Mouse (Mus musculus) spleen, postnatal 36 days (tissue): Measurements from ENCODE around the gene Dennd5a.

Source experiments
- DNase-seq, 2 experiments: peaks; one replicate each; pipeline ENCODE4 v3.0.0; 2022; ENCODE audit warnings: low spot score in 2 of 2, mixed read lengths in 1 of 2

Gene Dennd5a

DNA sequence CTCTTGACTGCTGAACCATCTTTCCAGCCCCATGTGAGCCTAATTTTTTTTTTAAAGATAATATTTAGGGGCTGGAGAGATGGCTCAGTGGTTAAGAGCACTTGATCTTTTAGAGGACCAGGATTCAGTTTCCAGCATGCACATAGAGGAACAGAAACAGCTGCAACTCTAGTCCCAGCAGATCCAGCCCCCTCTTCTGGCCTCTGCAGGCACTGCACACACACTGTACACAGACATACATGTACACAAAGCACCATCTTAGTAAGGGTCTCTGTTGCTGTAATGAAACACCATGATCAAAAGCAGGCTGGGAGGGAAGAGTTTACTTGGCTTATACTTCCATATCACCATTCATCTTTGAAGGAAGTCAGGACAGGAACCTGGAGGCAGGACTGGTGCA, 5.4 kb upstream of the Dennd5a start:
- DNase-seq = no peak

DNA sequence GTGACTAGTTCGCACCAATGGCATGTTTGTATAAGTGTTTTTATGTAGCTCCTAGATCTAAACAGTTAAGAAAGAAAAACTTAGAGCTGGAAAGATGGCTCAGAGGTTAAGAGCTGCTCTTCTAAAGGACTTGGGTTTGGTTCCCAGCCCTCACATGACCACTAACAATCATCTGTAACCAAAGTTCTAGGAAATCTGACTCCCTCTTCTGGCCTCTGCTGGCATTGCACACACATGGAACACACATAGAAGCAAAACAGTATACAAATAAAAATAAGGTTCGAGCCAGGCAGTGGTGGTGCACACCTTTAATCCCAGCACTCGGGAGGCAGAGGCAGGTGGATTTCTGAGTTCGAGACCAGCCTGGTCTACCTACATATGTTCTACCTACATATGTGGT, 3.4 kb upstream of the Dennd5a start:
- DNase-seq = no peak

DNA sequence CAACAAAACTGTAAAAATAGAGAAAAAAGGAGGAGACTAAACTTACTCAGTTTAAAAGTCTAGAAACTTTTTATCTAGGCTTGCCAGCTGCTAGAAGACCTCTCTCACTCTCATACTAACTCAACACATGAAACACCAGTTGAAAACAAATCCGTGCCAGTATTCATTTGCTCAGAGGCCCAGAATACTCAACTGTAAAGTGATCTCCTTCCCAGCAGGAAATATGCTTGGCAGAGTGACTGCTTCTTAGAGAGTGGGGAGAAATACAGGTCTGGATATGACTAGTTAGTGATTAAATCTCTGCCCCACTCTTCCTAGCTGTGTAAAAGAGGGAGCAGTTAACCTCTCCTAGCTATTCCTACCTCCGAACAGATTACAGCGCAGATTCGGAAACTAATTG, 2.3 kb upstream of the Dennd5a start:
- DNase-seq = no peak

DNA sequence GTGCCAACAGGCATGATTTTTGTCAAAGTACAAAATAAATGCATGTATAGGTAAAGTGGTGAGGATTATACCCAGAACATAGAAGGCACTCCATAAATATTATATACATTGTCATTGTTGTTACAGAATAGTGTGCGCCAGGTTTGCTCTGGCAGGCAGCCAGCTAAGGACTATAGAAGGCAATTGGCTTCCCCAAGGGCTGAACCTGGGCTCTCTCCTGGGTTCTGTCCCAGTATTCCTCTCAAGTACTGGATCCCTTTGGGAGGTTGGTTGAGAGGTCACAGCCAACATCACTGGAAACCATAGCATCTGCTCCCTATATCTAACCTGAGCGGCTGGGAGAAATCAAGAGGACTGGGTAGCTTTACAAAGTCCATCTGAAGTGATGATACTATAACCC, 1.3 kb upstream of the Dennd5a start:
- DNase-seq = no peak

DNA sequence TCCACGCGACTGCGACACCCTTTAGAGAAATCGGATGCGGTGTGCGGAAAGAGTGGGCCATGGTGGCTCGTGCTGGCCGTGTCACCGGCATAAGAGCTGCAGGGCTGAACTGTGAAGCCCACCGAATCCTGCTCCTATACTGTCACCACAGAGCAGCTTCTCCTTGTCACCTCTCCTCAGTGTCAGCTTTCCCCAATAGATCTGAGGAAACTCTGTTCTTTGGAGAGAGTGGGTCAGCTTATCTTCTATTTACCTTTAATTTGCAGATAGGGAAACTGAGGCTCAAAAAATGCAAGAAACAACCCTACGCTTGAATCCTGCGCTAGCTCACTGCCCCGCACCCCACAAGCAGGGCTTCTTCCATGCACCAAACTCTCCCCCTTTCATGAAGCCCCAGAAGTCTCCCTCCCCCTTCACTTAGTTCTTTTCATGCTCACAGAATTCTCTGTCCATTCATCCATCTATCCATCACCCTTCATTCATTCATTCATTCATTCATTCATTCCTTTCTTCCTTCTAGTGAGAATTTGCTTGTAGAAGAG, 414 bp upstream of the Dennd5a start:
- DNase-seq = no peak

DNA sequence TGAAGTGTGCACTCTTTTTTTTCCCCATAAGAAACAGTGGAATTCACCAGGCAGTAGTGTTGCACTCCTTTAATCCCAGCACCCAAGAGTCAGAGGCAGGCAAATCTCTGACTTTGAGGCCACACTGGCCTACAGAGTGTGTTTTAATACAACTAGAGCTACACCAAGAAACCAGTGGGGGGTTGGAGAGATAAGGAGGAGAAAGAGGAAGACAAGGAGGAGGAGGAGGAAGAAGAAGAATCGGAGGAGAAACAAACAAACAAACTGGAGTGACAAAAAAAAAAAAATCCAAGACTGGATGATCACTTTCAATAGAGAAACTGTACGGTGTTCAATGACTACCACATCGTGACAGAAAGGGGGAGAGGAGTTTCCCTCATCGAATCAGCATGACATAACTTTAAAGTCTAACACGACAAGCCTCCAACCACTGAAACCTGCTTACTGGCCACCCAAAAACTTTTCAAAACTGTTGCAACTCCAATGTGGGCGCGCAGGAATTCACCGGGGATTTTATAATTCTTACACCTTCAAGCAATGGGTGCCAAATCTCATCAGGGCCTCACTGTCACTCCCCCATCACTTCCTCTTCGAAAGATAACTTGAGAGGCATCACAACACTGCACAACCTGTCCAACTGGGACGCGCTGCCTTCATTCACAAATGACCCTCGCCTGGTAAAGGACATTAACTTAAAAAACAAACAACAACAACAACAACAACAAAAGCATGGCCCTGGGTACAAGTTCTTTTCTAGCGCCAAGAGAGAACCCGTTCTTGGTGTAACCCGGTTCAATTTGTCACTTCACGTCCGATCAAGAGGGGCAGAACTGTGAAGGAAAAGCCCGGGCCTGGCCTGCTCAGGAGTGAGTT, 1.2 kb downstream of the Dennd5a start:
- peak; percentile 21 to 35 for DNase-seq

DNA sequence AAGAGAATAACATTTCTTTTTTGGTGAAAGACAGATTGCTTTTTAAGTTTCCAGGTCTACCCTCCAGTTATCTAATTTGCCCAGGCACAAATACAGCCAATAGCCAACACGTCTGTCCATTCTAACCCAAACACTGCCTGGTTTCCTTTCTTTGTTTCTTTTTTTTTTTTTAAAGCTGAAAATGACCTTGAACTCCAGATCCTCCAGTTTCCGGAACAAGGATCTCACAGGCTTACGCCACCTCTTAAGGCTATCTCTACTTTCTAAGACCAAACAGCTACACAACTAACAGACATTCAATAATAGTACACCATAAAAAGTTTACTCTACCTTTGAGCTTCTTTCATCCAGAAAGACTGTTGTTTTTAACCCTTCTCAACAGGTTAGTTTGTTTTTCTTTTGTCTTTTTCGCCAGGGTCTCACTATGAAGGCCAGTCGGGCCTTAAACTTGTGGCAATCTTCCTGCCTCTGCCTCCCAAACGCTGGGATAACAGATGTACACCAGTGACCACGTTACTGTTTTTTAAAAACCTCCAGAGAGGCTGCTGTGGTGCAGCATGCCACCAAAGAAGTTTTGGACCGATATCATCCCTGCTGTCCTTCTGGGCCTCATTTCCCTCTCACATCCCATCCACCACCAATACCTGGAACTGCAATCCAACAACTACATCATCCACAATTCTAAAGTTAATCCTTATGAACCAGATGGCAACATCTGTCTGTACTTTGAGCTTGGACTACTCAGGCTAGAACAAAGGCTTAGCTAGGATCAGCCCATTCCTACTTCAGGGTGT, 2.1 kb downstream of the Dennd5a start:
- no peak for DNase-seq

DNA sequence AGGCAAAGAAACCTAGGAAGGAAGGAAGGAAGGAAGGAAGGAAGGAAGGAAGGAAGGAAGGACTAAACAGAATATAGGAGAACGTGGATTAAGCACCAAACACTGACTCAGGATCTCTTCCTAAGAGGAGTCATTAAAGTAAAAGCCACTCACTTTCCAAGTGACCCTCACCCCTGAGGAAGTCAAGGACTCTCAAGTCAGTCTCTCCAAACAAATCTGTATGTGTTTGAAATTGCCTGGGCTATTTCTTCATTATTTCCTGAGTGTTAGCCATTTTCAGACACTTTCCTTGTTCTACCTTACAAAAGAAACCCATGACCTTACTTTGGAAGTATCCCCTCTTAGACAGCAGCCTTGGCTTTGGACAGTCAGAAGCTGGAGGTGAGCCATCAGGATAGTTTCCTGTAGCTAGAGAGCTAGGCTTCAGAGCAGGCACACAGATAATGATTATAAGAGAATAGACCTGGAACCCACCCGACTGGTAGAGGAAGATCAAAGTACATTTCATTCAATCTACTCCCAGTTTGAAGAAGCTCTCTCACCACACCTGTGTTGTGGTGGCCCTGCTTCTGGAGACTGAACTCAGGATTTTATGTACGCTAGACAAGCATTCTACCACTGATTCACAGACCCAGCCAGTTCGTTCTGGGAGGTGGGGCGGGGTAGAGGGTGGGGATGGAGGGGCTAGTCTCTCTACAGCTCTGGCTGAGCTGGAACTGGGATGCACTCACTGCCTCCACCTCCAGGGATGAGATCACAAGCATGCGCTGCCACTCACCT, 5.5 kb downstream of the Dennd5a start:
- no peak for DNase-seq

DNA sequence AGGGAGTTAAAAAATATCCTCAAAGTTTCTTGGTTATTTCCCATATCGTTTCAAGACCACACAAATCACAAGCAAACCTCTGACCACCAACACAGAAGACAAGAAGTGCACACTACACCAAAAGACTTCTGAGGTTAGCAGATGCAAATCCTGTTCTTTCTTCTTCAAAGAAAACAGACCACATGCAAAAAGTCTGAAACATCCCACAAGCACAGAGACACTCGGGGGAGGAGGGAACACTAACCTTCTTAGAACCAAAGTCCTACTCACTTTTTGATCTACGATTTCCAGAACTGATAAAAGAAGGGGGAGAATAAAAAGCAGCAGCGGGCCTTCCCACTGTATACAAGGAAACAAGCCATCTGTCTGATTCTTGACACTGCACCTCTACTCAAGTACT, 9.0 kb downstream of the Dennd5a start:
- DNase-seq = peak; percentile 43 to 52

DNA sequence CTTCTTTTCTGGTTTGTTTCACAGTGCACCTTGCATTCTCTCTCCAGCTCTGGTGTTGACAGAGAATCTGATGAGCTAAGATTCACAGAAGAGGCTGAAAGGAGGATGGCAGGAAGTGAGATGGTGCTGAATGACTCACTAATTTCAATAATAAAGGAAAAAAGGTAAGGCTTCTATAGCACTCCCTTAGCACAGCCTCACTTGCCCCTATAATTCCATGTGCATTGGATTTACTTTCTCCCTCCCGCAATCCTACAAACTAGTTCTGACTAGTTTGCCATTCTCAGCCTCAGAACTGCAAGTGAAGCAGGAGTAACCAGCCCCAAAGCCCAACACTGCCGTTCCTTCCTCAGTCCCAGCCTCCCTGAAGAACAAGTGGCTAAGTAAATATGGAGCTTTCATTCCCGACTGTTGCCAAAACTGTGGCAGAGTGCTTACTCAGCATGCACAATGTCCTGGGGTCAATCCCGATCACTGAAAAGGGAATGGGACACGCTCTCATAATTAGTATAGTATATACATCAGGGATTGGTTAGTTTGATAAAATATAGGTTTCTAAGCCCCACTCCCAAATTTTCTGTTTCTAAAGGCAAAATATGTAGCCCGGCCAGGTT, 15.7 kb downstream of the Dennd5a start:
- no peak for DNase-seq

DNA sequence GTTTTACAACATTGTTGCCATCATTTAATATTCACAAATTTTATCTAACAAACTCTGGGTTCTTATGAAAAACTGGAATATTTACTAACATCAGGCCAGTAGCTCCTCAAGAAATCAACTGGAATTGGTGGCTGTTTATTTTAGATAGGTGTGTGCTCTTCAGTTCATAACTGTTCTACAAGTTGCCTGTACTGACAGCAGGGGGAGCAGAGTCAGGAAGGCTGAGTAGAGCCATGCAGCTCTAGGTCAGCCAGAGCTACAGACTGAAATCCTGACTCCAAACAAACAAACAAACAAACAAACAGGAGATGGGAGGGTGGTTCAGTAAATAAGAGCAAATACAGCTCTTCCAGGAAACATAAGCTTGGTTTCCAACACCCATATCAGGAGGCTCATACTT, 30.6 kb downstream of the Dennd5a start:
- no peak for DNase-seq

DNA sequence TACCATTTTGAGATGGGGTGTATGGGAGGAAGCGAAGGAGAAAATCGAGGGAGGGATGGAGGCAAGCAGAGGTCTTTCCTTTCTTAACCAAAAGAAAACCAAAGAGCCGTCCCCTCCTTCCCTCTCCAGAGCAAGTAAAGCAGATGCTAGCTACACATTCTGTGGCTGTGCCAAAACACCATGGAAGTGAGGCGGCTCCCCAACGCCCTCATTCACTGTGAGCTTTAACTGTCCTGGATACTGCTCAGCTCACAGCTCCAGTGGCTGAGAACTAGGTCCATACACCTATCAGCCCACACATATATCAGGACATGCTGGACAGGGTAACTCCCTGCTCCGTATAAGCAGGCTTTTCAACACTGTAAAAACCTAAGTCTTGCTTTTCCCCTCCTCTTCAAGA, 31.9 kb downstream of the Dennd5a start:
- no peak for DNase-seq

DNA sequence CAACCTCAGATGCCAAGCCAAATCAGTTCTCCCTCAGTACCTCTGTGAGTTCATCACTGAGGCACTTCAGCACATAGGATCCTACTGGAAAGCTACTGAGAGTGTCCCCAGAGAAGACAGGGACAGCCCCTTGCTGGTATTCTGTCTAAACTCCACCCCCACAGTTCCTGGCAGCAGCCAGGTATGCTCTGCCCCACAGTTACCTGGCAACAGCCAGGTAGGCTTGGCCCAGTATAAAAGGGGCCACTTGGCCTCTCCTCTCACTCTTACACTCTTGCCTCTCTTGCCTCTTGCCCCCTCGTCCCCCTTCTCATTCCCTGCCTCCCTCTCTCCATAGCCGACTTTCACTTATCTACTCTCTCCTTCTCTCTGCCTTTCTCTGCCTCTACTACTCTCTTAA, 35.3 kb downstream of the Dennd5a start:
- DNase-seq = no peak

DNA sequence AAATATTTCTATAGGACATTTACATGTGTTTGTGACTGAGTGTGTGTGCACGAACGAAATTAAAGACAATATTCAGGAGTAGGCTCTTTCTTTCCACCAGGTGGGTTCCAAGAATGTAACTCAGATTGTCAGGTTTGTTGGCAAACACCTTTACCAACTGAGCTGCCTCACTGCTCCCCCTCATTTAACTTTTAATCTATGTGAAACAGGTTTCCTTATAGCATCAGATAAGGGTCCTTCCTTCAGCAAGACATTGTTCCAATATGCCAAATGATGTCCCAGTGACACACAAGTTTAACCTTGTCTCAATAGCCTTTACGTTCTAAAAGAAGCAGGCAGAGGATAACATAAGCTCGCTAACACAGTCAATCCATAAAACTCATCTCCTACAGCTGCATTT, 37.4 kb downstream of the Dennd5a start:
- no peak for DNase-seq

DNA sequence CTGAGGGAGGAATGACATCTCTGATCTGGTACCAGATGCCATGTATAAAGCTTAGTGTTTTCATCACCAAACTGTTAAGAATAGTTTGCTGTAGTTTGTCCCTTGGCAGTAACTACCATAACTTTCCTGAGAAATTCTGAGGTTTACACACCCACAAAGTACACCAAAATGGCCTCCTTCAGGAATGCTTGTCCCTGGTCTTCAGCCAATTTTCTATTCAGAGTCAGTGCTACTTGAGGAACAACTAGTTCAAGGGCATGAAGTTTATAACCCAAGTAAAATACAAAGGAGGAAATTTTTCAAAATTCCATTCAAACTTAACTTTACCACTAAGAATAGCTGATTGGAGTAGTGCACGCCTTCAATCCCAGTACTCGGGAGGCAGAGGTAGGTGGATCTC, 54.1 kb downstream of the Dennd5a start:
- no peak for DNase-seq

DNA sequence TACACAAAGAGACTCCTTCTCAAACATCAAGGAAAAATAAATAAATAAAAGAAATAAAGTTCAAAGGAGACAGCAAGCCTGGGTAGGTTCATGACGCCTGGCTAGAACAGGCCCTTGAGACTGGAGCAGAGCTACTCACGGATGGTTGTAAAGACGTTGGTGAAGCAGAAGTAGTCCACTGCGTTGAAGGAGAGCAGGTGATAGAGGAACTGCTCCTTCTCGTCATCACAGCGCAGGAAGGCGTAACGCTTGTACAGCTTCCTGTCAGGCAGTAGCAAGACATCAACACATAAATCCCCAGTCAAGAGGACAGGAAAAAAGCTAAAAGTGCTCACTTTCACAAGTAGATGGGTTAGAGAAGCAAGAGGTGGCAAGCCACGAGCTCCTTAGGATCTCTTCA, 59.3 kb downstream of the Dennd5a start:
- DNase-seq = peak; percentile 47 to 60

DNA sequence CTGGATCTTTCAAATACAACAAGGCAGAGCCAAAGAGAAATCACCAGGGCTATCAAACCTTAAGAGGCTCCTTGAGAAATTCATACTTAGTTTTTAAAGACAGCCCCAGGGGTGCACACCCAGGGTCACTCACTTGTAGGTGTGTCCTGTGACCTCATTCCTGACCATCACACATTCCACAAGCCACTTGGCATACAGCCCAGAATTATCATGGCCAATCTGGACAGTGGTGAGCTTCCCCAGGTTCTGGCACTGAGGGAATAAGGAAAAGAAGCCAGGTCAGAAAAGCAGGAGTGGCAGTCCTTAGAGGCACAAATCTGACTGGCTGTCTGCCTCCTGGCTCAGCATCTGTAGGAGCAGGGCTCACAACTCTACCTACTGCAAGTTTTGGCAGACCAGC, 61.4 kb downstream of the Dennd5a start:
- DNase-seq = no peak

DNA sequence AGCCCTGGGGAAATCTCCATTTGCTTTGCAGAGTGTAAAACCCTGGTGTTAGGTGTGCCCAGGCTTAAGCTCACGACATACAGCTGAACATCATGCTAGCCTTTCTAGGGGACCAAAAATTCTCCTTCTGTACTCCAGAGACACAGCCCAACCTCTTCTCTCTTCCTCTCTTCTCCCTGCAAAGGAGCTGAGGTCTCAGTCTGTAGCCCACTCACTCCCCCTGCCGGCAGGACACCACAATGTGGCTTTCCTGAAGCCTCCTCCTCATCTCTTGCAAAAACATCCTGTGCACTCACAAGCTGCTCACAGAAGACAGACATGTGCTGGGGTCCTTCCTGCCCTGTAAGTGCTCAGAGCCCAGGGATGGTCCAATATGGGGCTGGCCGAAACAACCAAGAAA, 67.7 kb downstream of the Dennd5a start:
- DNase-seq = peak; percentile 41 to 50

DNA sequence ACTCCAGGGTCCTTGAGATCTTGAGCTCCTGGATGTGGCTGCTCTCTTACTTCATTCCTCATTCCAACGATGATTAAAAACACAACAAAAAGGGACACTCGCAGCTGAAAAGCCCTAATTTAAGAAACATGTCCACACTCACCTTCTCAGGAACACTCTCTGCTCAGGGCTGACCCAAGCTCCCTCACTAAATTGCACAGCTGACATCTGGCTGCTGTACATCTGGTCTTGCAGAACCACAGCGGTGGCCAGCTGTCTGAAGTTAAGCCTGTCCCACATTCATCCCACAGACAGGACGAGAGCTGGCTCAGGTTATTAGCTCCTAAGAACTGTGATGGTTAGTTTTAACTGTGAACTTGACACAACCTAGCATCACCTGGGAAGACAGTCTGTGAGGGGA, 68.5 kb downstream of the Dennd5a start:
- no peak for DNase-seq

DNA sequence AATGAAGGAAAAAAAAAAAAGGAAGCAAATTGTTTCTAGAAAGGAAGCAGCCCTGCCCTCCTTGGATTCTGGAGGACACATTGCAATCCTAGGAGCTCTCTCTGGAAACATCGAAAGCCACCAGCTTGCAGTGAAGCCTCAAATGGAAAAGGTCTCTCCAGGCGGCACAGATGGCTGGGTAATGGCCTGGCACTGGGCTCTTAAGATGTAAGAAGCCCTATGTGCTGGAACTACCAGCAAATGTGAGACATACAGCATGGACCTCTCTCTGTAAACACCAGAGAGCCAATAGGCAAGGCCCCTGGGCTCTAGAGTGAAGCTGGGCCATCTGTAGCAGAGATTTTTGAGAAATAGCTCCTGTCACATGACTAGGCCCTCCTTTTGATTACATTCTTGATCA, 70.0 kb downstream of the Dennd5a start:
- DNase-seq = no peak

DNA sequence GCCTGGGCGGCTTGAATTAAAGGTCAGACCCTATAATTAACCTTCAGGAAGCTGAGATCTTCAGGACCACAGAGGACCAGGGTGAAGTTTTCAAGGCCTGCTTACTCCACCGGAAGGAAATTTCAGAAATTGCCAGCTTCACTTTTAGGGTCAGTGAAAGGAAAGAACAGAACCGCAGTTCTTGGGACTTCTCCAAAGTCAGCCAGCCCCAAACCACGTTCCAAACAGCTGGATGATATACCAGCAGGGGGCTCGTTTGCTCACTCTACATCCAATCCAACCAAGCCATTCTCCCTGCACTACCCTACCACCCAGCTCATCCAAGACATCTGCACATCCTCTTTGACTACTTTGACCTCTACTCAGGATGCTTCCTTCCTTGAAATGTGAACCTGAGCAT, 71.0 kb downstream of the Dennd5a start:
- no peak for DNase-seq

DNA sequence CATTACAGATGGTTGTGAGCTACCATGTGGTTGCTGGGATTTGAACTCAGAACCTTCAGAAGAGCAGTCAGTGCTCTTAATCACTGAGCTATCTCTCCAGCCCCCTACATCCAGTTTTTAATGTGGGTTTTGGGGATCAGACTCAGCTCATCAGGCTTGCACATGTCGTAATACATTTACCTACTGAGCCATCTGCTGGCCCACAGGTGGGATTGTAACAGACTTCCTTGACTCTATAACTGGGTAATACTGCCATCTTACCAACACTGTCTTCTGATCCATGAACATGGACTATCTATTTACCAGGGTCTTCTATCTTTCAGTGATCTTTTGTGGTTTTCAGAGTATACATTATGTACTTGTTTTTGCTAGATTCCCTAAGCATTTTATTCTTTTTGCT, 74.0 kb downstream of the Dennd5a start:
- no peak for DNase-seq
